Mouse (Mus musculus) CH12.LX (cell line): ENCODE measurements around the gene Olfr51.

ENCODE experiments used
- EP300 ChIP-seq: IDR thresholded peaks from 2 replicates; pipeline ENCODE4 v1.6.1; 2011; ENCODE audit warnings: low read length, improper control_type of control experiment
- MAX ChIP-seq: IDR thresholded peaks from 2 replicates; pipeline ENCODE4 v1.6.1; 2011; ENCODE audit warnings: low read length, improper control_type of control experiment

GRCm38 (mm10) chr11:51016341-51016740, 12.9 kb downstream of the Olfr51 start:
- no peak for TF ChIP-seq MAX
- no peak for TF ChIP-seq EP300
